Mouse (Mus musculus): ENCODE data around the gene Pparg. TPM values are rescaled to one million over a fixed set of nuclear protein-coding genes. Genes with fewer than 3 reads are reported as not detected.

The Pparg gene
- not detected in 2 replicates for polyA plus RNA-seq (2015; fragmentation: Nextera tagmentation; extraction: Ambion mirVana)

- H3K27ac ChIP-seq = no peak within 1 kb of the TSS
- WGBS = under 1% methylated on average over 62 of the region's 76 CpGs
- peak; percentile 55 for ATAC-seq
- H3K4me2 ChIP-seq = peak within 1 kb of the TSS; percentile 98
- no peaks in the 10 kb centered on the region for H3K36me3 ChIP-seq (ENCODE audit: poor library complexity, severe bottlenecking)
- H3K9me3 ChIP-seq (replicated peaks) = 0 out of 2 replicates have a peak, but pooled peaks cover 6% of the 10 kb centered on the region
- H3K4me3 ChIP-seq = peak within 1 kb of the TSS; percentile 57
- peaks cover 38% of the 10 kb centered on the region for H3K27me3 ChIP-seq
- H3K4me1 ChIP-seq = peaks cover 13% of the 10 kb centered on the region
- peak within 1 kb of the TSS; percentile 64 for H3K9ac ChIP-seq
Observed at GRCm38 (mm10) chr6:115360776-115361605, at the start of gene Pparg. TSS of gene Pparg (plus strand) at chr6:115360951.

GRCm38 (mm10) chr6:115312780-115313179 lies 48.0 kb upstream of the Pparg start:
- ATAC-seq = no peak
- Histone ChIP-seq H3K9me3 (replicated peaks) (no peaks in the 10 kb centered on the region), H3K27ac (no peak overlapping the region), H3K4me3 (peak overlapping the region; percentile 21; the same call in 1 of the 2 replicates), H3K4me1 (no peaks in the 10 kb centered on the region), H3K27me3 (no peaks in the 10 kb centered on the region), H3K36me3 (ENCODE audit: poor library complexity, severe bottlenecking) (no peaks in the 10 kb centered on the region), H3K4me2 (peak overlapping the region; percentile 24), H3K9ac (no peak overlapping the region)
- 64% methylated on average over 12 of the region's 12 CpGs for WGBS

- H3K9me3 ChIP-seq (replicated peaks) = no peaks in the 10 kb centered on the region
- no peak overlapping the region for H3K4me3 ChIP-seq
- H3K27ac ChIP-seq = no peak overlapping the region
- H3K4me1 ChIP-seq = no peaks in the 10 kb centered on the region
- 75% methylated on average over 9 of the region's 9 CpGs for WGBS
- H3K36me3 ChIP-seq (ENCODE audit: poor library complexity, severe bottlenecking) = no peaks in the 10 kb centered on the region
- H3K4me2 ChIP-seq = no peak overlapping the region
- ATAC-seq = no peak
- H3K27me3 ChIP-seq = no peaks in the 10 kb centered on the region
- no peak overlapping the region for H3K9ac ChIP-seq
Observed at GRCm38 (mm10) chr6:115313235-115313738, 47.5 kb upstream of the Pparg start.

- Histone ChIP-seq H3K27me3 (no peaks in the 10 kb centered on the region), H3K36me3 (ENCODE audit: poor library complexity, severe bottlenecking) (no peaks in the 10 kb centered on the region), H3K27ac (no peak overlapping the region), H3K9me3 (replicated peaks) (no peaks in the 10 kb centered on the region), H3K4me1 (no peaks in the 10 kb centered on the region), H3K4me2 (no peak overlapping the region), H3K4me3 (no peak overlapping the region), H3K9ac (no peak overlapping the region)
- ATAC-seq = no peak
- WGBS = 79% methylated on average over 7 of the region's 7 CpGs
Observed at GRCm38 (mm10) chr6:115313910-115314309, 46.8 kb upstream of the Pparg start.

GRCm38 (mm10) chr6:115315770-115316169 lies 45.0 kb upstream of the Pparg start:
- WGBS = 89% methylated on average over 4 of the region's 4 CpGs
- Histone ChIP-seq H3K27me3 (no peaks in the 10 kb centered on the region), H3K36me3 (ENCODE audit: poor library complexity, severe bottlenecking) (no peaks in the 10 kb centered on the region), H3K27ac (no peak overlapping the region), H3K4me1 (no peaks in the 10 kb centered on the region), H3K9ac (no peak overlapping the region), H3K4me3 (no peak overlapping the region), H3K9me3 (replicated peaks) (no peaks in the 10 kb centered on the region), H3K4me2 (no peak overlapping the region)
- no peak for ATAC-seq

GRCm38 (mm10) chr6:115316811-115317221 lies 43.9 kb upstream of the Pparg start:
- 78% methylated on average over 11 of the region's 11 CpGs for WGBS
- ATAC-seq = no peak
- Histone ChIP-seq H3K27me3 (no peaks in the 10 kb centered on the region), H3K4me2 (no peak overlapping the region), H3K36me3 (ENCODE audit: poor library complexity, severe bottlenecking) (no peaks in the 10 kb centered on the region), H3K27ac (no peak overlapping the region), H3K4me3 (no peak overlapping the region), H3K9me3 (replicated peaks) (no peaks in the 10 kb centered on the region), H3K4me1 (peaks cover 1% of the 10 kb centered on the region), H3K9ac (no peak overlapping the region)

GRCm38 (mm10) chr6:115318811-115319210 lies 41.9 kb upstream of the Pparg start:
- Histone ChIP-seq H3K9ac (no peak overlapping the region), H3K27ac (no peak overlapping the region), H3K36me3 (ENCODE audit: poor library complexity, severe bottlenecking) (no peaks in the 10 kb centered on the region), H3K4me3 (no peak overlapping the region), H3K27me3 (no peaks in the 10 kb centered on the region), H3K4me1 (peaks cover 12% of the 10 kb centered on the region), H3K9me3 (replicated peaks) (no peaks in the 10 kb centered on the region), H3K4me2 (no peak overlapping the region)
- 84% methylated on average over 6 of the region's 6 CpGs for WGBS
- ATAC-seq = no peak

GRCm38 (mm10) chr6:115319686-115320085 lies 41.1 kb upstream of the Pparg start:
- no peak overlapping the region for H3K9ac ChIP-seq

GRCm38 (mm10) chr6:115320927-115321714 lies 39.6 kb upstream of the Pparg start:
- Histone ChIP-seq H3K4me2 (no peak overlapping the region), H3K27me3 (no peaks in the 10 kb centered on the region), H3K36me3 (ENCODE audit: poor library complexity, severe bottlenecking) (no peaks in the 10 kb centered on the region), H3K27ac (no peak overlapping the region), H3K9me3 (replicated peaks) (no peaks in the 10 kb centered on the region), H3K4me3 (no peak overlapping the region), H3K4me1 (peaks cover 12% of the 10 kb centered on the region), H3K9ac (no peak overlapping the region)
- 86% methylated on average over 8 of the region's 8 CpGs for WGBS
- no peak for ATAC-seq

More at GRCm38 (mm10) chr6:115319686-115320085, 41.1 kb upstream of the Pparg start:
- Histone ChIP-seq H3K4me2 (no peak overlapping the region), H3K36me3 (ENCODE audit: poor library complexity, severe bottlenecking) (no peaks in the 10 kb centered on the region), H3K4me3 (no peak overlapping the region), H3K27ac (no peak overlapping the region), H3K9me3 (replicated peaks) (no peaks in the 10 kb centered on the region), H3K4me1 (peaks cover 12% of the 10 kb centered on the region), H3K27me3 (no peaks in the 10 kb centered on the region)
- ATAC-seq = no peak
- 90% methylated on average over 4 of the region's 4 CpGs for WGBS

- no peak for ATAC-seq
Observed at GRCm38 (mm10) chr6:115321883-115322351, 38.8 kb upstream of the Pparg start.

GRCm38 (mm10) chr6:115322956-115323355 lies 37.8 kb upstream of the Pparg start:
- ATAC-seq = no peak
- WGBS = 90% methylated on average over 5 of the region's 5 CpGs

More at GRCm38 (mm10) chr6:115321883-115322351, 38.8 kb upstream of the Pparg start:
- peaks cover 12% of the 10 kb centered on the region for H3K4me1 ChIP-seq
- H3K4me2 ChIP-seq = no peak overlapping the region
- 67% methylated on average over 6 of the region's 6 CpGs for WGBS
- H3K36me3 ChIP-seq (ENCODE audit: poor library complexity, severe bottlenecking) = no peaks in the 10 kb centered on the region
- H3K4me3 ChIP-seq = no peak overlapping the region
- no peaks in the 10 kb centered on the region for H3K9me3 ChIP-seq (replicated peaks)
- H3K27me3 ChIP-seq = no peaks in the 10 kb centered on the region
- H3K9ac ChIP-seq = no peak overlapping the region
- H3K27ac ChIP-seq = no peak overlapping the region

GRCm38 (mm10) chr6:115330964-115331363 lies 29.8 kb upstream of the Pparg start:
- Histone ChIP-seq H3K4me3 (no peak overlapping the region), H3K4me2 (no peak overlapping the region), H3K27ac (no peak overlapping the region), H3K9me3 (replicated peaks) (no peaks in the 10 kb centered on the region), H3K4me1 (no peaks in the 10 kb centered on the region), H3K9ac (no peak overlapping the region), H3K27me3 (no peaks in the 10 kb centered on the region), H3K36me3 (ENCODE audit: poor library complexity, severe bottlenecking) (no peaks in the 10 kb centered on the region)
- ATAC-seq = no peak

More at GRCm38 (mm10) chr6:115322956-115323355, 37.8 kb upstream of the Pparg start:
- no peak overlapping the region for H3K9ac ChIP-seq
- no peak overlapping the region for H3K27ac ChIP-seq
- no peaks in the 10 kb centered on the region for H3K27me3 ChIP-seq
- H3K4me3 ChIP-seq = no peak overlapping the region
- no peaks in the 10 kb centered on the region for H3K9me3 ChIP-seq (replicated peaks)
- H3K36me3 ChIP-seq (ENCODE audit: poor library complexity, severe bottlenecking) = no peaks in the 10 kb centered on the region
- peaks cover 12% of the 10 kb centered on the region for H3K4me1 ChIP-seq
- H3K4me2 ChIP-seq = no peak overlapping the region
